Comparison of ENCODE assay signal across 8 mouse cellular contexts in the genomic region with DNA sequence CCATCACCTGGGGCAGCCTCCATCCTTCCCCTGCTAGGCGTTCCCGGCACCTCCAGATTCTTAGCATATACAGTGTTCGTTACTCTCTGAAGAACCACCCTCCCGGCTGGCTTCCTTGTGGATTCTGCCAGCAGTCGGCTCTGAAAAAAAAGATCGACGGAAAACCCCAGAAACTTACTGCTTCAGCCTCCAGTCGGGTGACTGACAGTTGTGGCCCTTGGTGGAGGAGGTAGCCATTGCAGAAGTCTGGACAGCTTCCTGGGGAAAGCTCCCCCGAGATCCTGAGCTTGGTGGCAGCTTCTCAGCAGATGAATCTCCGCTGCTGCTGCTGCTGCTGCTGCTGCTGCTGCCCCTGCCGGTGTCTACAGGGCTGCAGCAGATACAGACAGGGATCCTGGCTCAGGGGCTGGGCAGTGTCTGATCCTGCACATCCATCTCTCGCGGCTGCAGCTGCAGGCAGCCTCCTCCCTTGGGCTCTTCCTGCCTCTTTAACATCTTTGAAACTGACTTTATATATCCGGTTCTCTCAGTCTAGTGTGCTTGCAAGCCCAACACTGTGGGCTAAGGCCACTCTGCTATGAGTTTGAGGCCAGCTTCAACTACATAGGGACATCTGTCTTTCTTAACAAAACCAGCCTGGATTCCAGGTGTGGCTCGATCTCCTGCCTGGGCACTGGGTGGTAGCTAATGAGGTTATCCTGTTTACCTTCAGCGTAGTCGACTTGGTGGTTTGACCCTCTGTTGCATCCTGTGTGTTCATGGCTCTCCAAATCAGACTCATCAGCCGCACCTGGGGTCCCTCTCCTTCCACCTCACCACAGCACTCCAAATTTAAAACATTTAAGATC. TPM values are rescaled to one million over a fixed set of nuclear protein-coding genes. Genes with fewer than 3 reads are reported as not detected.
DNase-seq lines count a peak whose midpoint lies in the region; ATAC-seq and TF ChIP-seq lines count a peak whose summit lies in the region.

No protein-coding gene starts in this region.

- H3K4me3 ChIP-seq in heart, embryonic 12.5 days = peak overlapping the region; percentile 6; the same call in 1 of the 2 replicates
- H3K4me3 ChIP-seq in hindbrain, embryonic 14.5 days (replicated peaks; ENCODE audit: low read length) = no peak overlapping the region
- no peak overlapping the region for H3K4me3 ChIP-seq in midbrain, postnatal 0 days (ENCODE audit: low read depth, low read length)

- no peak overlapping the region for H3K9ac ChIP-seq in heart, embryonic 12.5 days
- H3K9ac ChIP-seq in hindbrain, embryonic 14.5 days = no peak overlapping the region
- H3K9ac ChIP-seq in midbrain, postnatal 0 days (replicated peaks; ENCODE audit: low read length, poor library complexity, severe bottlenecking) = 0 out of 2 replicates have a peak overlapping the region, but pooled peaks have one; percentile 9

- no peaks in the 10 kb centered on the region for H3K9me3 ChIP-seq in heart, embryonic 12.5 days (replicated peaks)
- H3K9me3 ChIP-seq in hindbrain, embryonic 14.5 days (ENCODE audit: control insufficient read depth, low read length) = no peaks in the 10 kb centered on the region
- H3K9me3 ChIP-seq in midbrain, postnatal 0 days (ENCODE audit: low read length) = no peaks in the 10 kb centered on the region

- H3K27ac ChIP-seq in heart, embryonic 12.5 days (ENCODE audit: poor library complexity, severe bottlenecking) = no peak overlapping the region
- H3K27ac ChIP-seq in hindbrain, embryonic 14.5 days = no peak overlapping the region
- H3K27ac ChIP-seq in midbrain, postnatal 0 days (ENCODE audit: low read depth, low read length) = no peak overlapping the region

- no peaks in the 10 kb centered on the region for H3K27me3 ChIP-seq in heart, embryonic 12.5 days (replicated peaks)
- H3K27me3 ChIP-seq in hindbrain, embryonic 14.5 days (ENCODE audit: control insufficient read depth, insufficient read depth, low read length) = no peaks in the 10 kb centered on the region
- H3K27me3 ChIP-seq in midbrain, postnatal 0 days (ENCODE audit: insufficient read depth, low read length) = no peaks in the 10 kb centered on the region

- H3K4me2 ChIP-seq in heart, embryonic 12.5 days = peak overlapping the region; percentile 11; the same call in 1 of the 2 replicates
- 0 out of 2 replicates have a peak overlapping the region, but pooled peaks have one; percentile 4 for H3K4me2 ChIP-seq in hindbrain, embryonic 14.5 days (replicated peaks)
- H3K4me2 ChIP-seq in midbrain, postnatal 0 days (ENCODE audit: low read depth, low read length, poor library complexity, severe bottlenecking) = no peak overlapping the region

- TF ChIP-seq CTCF in midbrain, postnatal 0 days (IDR thresholded peaks at IDR 0.05) = peak; percentile 30

- peaks cover 10% of the 10 kb centered on the region; the same call in 1 of the 2 replicates for H3K36me3 ChIP-seq in heart, embryonic 12.5 days
- no peaks in the 10 kb centered on the region for H3K36me3 ChIP-seq in hindbrain, embryonic 14.5 days (replicated peaks; ENCODE audit: control insufficient read depth, insufficient read depth)
- no peaks in the 10 kb centered on the region for H3K36me3 ChIP-seq in midbrain, postnatal 0 days (ENCODE audit: insufficient read depth, low read length)

- ATAC-seq in heart, embryonic 12.5 days (ENCODE audit: insufficient number of reproducible peaks, low FRiP score) = no peak
- peak; percentile 24; the same call in 1 of the 2 replicates for ATAC-seq in hindbrain, embryonic 14.5 days (ENCODE audit: low FRiP score)
- no peak for ATAC-seq in midbrain, postnatal 0 days (ENCODE audit: low FRiP score)

- WGBS in heart, embryonic 12.5 days = 18% methylated on average over 18 of the region's 18 CpGs
- WGBS in hindbrain, embryonic 14.5 days = 24% methylated on average over 18 of the region's 18 CpGs
- WGBS in midbrain, postnatal 0 days = 25% methylated on average over 18 of the region's 18 CpGs

- DNase-seq in heart, adult 9 months (ENCODE audit: low spot score in 2 of 2) = no peak
- peak; percentile 52 for DNase-seq in T-cell, adult 2 months (ENCODE audit: low spot score)
- DNase-seq in hindbrain, embryonic 14.5 days (ENCODE audit: low spot score) = no peak
- no peak for DNase-seq in midbrain, postnatal 0 days (ENCODE audit: low spot score)
- DNase-seq in cerebellum, adult 11 months = no peak
- no peak for DNase-seq in layer of hippocampus, adult 18-20 months (ENCODE audit: low spot score in 2 of 2)
- DNase-seq in urinary bladder, postnatal 14 days (ENCODE audit: low spot score) = no peak

- peaks cover 34% of the 10 kb centered on the region for H3K4me1 ChIP-seq in heart, embryonic 12.5 days (replicated peaks)
- H3K4me1 ChIP-seq in hindbrain, embryonic 14.5 days (replicated peaks; ENCODE audit: control insufficient read depth, insufficient read depth, low read length) = peaks cover 5% of the 10 kb centered on the region; the same call in 1 of the 2 replicates
- 0 out of 2 replicates have a peak, but pooled peaks cover 2% of the 10 kb centered on the region for H3K4me1 ChIP-seq in midbrain, postnatal 0 days (ENCODE audit: insufficient read depth, low read length)

RNA-seq across cellular contexts. Expression of gene Brd2, which starts 6.7 kb away (rescaled TPM):
- polyA plus RNA-seq in heart, embryonic 12.5 days (2016; fragmentation: Nextera tagmentation; extraction: Ambion mirVana) = 89.4 and 90.6 TPM in 2 replicates
- 133 and 136 TPM in 2 replicates for polyA plus RNA-seq in hindbrain, embryonic 14.5 days (2014; fragmentation: Nextera tagmentation; extraction: Ambion mirVana)
- total RNA-seq in midbrain, postnatal 0 days (2014; rRNA removed) = 219 and 233 TPM in 2 replicates
- 107 and 124 TPM in 2 replicates for polyA plus RNA-seq in midbrain, postnatal 0 days (2015; fragmentation: Nextera tagmentation; extraction: Ambion mirVana)
- 100 to 1,000 TPM; 184 to 185 TPM for total RNA-seq in layer of hippocampus, adult 18-20 months (2021)

RNA-seq across cellular contexts. Expression of gene H2-DMa, which starts 9.8 kb away (rescaled TPM):
- polyA plus RNA-seq in heart, embryonic 12.5 days (2016; fragmentation: Nextera tagmentation; extraction: Ambion mirVana) = 3.9 and 7.8 TPM in 2 replicates
- 19.2 and 20.2 TPM in 2 replicates for polyA plus RNA-seq in hindbrain, embryonic 14.5 days (2014; fragmentation: Nextera tagmentation; extraction: Ambion mirVana)
- total RNA-seq in midbrain, postnatal 0 days (2014; rRNA removed) = 23.8 and 39.0 TPM in 2 replicates
- 24.8 and 26.1 TPM in 2 replicates for polyA plus RNA-seq in midbrain, postnatal 0 days (2015; fragmentation: Nextera tagmentation; extraction: Ambion mirVana)
- 10 to 100 TPM; 27.4 to 32.5 TPM for total RNA-seq in layer of hippocampus, adult 18-20 months (2021)

RNA-seq across cellular contexts. Expression of gene H2-DMb2, which starts 13.9 kb away (rescaled TPM):
- 0.21 TPM in 1 of 2 replicates, not detected in the other for polyA plus RNA-seq in heart, embryonic 12.5 days (2016; fragmentation: Nextera tagmentation; extraction: Ambion mirVana)
- 0.16 TPM in 1 of 2 replicates, not detected in the other for polyA plus RNA-seq in hindbrain, embryonic 14.5 days (2014; fragmentation: Nextera tagmentation; extraction: Ambion mirVana)
- 0.16 and 0.47 TPM in 2 replicates for total RNA-seq in midbrain, postnatal 0 days (2014; rRNA removed)
- polyA plus RNA-seq in midbrain, postnatal 0 days (2015; fragmentation: Nextera tagmentation; extraction: Ambion mirVana) = 1.4 and 1.6 TPM in 2 replicates
- 1 to 10 TPM; 1.3 to 1.6 TPM for total RNA-seq in layer of hippocampus, adult 18-20 months (2021)

RNA-seq across cellular contexts. Expression of gene H2-DMb1, which starts 23.7 kb away (rescaled TPM):
- 0.33 and 0.41 TPM in 2 replicates for polyA plus RNA-seq in heart, embryonic 12.5 days (2016; fragmentation: Nextera tagmentation; extraction: Ambion mirVana)
- 0.72 and 0.76 TPM in 2 replicates for polyA plus RNA-seq in hindbrain, embryonic 14.5 days (2014; fragmentation: Nextera tagmentation; extraction: Ambion mirVana)
- total RNA-seq in midbrain, postnatal 0 days (2014; rRNA removed) = 0.47 and 4.7 TPM in 2 replicates
- 1.6 and 2.3 TPM in 2 replicates for polyA plus RNA-seq in midbrain, postnatal 0 days (2015; fragmentation: Nextera tagmentation; extraction: Ambion mirVana)
- 1 to 10 TPM; 3.2 to 3.8 TPM for total RNA-seq in layer of hippocampus, adult 18-20 months (2021)

RNA-seq across cellular contexts. Expression of gene H2-Oa, which starts 37.0 kb away (rescaled TPM):
- 0.26 and 0.37 TPM in 2 replicates for polyA plus RNA-seq in heart, embryonic 12.5 days (2016; fragmentation: Nextera tagmentation; extraction: Ambion mirVana)
- polyA plus RNA-seq in hindbrain, embryonic 14.5 days (2014; fragmentation: Nextera tagmentation; extraction: Ambion mirVana) = 0.29 TPM in 1 of 2 replicates, not detected in the other
- total RNA-seq in midbrain, postnatal 0 days (2014; rRNA removed) = not detected in 2 replicates
- 0.23 TPM in 1 of 2 replicates, not detected in the other for polyA plus RNA-seq in midbrain, postnatal 0 days (2015; fragmentation: Nextera tagmentation; extraction: Ambion mirVana)
- total RNA-seq in layer of hippocampus, adult 18-20 months (2021) = not detected
